Mouse (Mus musculus) brain, embryonic 18.5 days (tissue): ENCODE measurements around the gene Tcf7l2.

Experiments used
- DNase-seq: peaks from one replicate; pipeline ENCODE4 v3.0.0-alpha.2; 2012; ENCODE audit warnings: low read depth, low spot score

The Tcf7l2 gene

DNA sequence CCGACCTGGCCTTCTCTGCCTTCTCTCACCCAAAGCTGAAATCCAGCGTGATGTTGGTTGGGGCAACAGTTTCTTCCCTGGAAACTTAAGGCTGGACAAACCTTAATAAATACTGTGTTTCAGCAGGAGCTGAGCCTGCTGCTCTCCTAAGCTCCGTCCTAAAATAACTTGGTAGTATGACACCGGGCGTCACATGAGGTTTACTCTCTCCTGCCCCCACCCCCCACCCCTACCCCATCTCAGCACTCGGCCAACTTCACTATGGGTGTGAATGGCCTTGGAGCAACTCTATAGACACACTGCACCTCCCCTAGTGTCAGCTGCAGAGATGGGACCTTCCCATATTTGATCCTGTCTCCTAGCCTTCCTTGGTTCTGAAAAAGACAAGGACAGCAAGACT, 15.8 kb downstream of the Tcf7l2 start:
- no peak for DNase-seq

DNA sequence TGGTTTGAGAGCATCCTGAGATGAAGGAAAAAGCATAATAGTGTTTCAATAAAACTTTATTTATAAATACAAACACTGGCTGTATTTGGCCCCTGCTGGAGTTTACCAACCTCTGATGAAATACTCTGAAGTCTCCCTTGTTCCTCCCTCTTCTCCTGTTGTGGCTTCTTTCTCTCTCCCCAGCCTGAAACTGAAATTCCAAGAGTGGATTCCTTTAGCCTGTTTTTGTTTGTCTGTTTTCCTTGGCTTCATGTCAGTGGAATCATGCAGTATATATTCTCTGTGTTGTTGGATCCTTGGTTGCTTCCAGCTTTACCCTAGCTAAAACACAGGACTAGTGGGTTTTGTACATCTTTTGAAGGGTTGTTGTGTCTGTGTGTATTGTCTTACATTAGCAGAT, 16.5 kb downstream of the Tcf7l2 start:
- DNase-seq = no peak

DNA sequence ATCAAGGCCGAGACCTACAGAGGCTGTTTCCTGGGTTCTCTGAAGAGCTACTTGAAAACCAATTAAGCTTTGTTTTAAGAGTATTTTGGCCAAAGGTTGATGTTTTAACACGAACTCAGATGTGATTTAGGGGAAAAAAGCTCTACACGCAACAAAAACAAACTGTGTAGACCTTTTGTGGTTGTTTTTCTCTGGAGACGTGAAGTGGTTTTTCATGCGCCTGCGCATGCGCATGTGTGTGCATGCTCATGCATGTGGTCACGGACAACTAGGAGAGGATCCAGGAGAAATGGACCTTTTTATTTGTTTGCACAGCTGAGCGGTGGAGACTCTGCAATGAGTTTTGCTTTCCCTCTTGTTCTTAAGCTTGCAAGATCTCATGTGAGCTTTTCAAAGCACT, 17.4 kb downstream of the Tcf7l2 start:
- no peak for DNase-seq

DNA sequence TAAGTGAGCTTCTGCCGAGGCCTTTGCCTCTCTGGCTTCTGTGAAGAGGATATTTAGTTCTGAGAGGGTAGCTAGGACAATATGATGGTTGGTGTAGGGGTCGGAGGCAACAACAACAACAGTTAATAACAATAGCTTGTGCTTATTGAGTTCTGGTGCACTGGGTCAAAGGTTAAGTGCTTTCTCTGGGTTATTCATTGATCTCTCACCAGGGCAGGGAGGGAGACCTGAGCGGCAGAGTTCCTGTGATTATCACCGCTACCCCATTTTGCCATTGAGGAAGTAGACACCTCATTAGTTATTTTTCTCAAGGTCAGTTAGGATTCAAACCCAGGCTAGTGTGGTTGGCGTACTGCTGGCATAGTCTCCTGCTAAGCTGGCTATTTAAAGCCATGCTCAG, 19.5 kb downstream of the Tcf7l2 start:
- no peak for DNase-seq

DNA sequence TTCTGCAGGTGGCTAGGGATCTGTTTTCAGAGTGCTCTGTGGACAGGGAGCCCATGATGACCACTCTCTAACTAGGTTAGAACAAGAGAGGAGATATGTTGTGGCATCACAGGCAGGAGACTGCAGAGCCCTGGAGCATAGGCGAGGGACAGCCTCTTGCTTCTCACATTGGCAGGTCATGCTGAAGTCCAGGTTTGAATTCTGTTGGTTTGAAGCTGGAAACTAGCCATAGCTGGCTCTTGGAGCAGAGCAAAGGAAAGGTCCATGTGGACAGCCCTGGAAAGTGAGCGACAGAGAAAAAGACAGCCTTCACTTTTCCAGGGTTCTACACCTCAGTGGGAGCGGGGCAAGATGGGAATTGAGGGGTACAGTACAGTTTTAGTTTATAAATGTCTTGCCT, 20.6 kb downstream of the Tcf7l2 start:
- DNase-seq = no peak

DNA sequence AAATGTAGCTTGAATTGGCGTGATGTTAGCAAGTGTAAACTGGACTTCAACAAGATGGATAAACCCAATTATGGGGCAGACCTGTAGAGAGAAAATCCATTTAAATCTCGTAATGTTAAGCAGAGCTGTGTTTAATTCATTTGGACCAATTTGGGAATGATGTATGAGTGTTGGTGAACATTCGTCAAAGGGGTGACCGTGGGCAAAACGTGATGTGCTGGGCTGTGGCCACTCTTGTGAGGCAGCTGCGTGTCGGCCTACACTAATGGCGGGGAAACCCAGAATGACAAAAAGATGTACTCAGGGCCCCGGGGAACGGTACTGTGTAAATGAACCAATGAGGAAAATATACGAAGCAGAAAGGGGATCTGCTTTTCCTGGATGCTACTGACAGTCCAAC, 24.2 kb downstream of the Tcf7l2 start:
- DNase-seq = no peak

DNA sequence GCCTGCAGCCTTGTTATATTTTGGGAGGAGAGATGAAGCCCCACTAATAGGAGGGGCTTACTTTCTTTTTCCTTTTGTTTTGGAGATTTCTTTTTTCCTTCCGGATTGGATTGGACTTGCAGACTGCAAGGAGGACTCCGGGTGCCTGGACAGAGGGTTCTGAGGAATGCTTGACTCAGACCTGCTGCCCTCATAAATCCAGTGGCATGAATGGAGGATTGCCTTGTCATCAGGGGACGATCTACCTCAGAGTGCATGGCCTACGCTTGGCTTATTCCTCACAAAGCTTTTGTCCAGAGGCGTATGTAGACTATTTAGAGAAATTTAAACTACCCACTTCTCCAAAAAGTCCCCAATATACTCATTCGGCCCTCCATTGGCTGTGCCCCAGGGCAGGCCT, 25.5 kb downstream of the Tcf7l2 start:
- no peak for DNase-seq

DNA sequence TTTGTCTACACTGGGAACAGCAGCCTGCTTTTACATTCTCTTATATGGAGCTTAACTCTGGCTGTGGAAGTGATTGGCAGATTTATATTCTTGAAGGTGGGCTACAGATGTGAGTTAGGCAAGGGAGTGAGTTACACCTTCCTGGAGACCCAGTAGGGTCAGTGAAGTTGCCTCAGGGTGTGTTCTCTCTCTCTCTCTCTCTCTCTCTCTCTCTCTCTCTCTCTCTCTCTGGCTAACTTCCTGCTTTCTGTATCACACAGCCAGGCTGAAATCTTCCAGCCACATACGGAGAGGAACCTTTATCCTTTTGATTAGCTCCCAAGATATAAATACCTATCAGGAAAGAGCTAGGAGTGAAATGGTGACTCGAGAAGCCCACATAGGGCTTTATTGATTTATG, 26.0 kb downstream of the Tcf7l2 start:
- no peak for DNase-seq

DNA sequence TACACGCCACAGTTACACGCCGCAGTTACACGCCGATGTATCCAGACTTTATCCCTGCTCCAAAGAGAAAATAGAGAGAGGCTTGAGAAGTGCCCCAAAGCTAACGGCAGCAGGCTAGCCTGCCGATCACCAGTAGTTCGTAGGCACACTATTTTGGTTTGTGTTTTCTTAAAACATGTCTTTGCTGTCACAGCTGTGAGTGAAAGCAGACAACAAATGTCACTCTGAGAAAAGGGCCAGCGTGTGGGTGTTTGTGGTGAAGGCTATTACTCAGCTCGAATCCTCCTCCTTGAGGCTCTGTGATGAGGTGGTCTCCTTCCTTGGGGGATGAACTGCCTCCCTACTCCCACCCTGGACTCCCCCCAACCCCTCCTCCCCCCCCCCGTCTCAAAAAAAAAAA, 26.6 kb downstream of the Tcf7l2 start:
- DNase-seq = no peak

DNA sequence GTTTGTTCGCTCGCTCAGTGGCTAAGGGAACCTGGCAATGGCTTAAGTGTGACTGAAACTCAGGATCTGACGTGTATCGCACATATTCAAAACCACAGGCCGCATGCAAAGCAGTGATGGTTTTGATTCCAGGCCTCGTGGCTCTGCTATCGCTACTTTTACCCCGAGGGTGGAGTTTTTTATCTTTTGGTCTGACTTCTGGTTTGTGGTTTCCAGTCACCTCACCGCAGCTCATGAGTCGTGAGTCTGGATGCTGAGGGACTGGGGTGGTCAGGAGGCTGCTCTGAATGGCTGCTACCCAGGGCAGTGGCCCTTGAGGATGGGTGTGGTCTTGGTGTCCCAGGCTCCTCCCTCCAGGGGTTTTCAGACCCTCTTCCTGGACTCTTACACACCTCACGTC, 27.3 kb downstream of the Tcf7l2 start:
- DNase-seq = no peak

DNA sequence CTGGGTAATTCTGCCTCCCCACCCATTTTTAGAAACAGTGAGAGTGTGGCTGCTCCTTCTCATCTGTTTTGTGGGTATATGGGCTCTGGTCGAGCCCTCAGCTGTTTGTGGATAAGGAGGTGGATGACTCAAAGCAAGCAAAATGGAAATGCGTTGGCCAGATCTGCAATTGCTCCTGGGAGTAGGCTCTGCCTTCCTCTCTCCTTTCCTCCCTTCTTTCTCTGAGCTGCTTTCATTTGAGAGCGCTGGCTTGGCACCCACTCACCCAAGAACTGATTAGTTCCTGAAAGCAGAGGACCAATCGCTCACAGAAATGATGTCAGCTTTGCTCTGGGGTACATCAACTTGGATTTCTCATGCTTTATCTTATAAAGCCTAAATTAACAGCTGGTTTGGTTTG, 32.7 kb downstream of the Tcf7l2 start:
- no peak for DNase-seq

DNA sequence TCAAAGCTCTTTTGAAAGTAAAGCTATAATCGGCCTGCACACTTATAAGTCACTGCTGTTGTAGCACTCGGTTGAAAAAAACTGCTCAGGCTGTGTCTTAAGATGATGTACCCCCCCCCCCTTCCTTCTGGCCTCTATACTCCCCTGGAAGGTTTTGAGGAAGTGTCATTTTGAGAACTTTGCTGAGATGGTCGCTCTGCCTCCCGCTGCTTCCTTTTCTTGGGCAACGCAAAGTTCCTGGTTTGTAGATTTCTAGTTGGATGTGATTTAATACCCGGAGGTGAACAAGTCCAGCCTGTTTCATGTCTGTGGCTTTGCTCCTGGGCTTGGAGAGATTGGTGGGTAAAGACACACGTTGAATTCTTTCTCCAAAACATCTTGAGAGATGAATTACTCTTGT, 33.2 kb downstream of the Tcf7l2 start:
- DNase-seq = no peak

DNA sequence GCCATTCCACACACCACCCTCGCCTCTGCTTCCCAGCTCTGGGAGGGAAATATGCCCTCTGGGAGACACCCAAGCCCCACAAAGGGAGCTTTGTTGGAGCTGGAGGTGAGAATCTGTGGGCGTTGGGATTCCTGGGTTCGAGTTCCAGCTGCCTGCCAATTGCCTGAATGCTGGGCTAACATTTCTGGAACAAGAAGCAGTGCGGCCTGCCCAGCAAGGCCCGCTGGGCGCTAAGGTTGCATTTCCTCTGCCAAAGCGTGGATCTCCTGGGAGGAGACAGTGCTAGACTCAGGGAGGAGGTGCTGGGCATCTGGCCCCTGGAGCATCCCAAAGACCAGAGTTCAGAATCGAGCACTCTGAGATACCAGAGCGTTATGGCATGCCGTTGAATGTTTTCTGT, 38.3 kb downstream of the Tcf7l2 start:
- DNase-seq = no peak

DNA sequence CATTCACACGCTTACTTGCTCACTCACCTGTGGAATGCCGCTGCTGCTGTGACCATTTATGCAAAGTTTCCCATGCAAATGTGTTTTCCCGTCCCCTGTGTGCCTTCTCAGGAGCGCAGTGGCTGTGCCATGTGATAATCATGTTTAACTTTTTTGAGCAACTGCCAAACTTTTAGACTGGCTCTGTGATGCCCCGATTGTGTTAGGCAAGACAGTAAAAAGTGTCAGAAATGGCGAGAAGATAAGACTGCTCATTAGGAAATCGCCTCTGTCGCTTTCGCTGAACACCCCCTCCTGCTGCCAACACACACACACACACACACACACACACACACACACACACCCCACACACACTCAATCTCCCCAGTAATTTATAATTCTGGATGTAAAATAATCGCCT, 39.5 kb downstream of the Tcf7l2 start:
- no peak for DNase-seq

DNA sequence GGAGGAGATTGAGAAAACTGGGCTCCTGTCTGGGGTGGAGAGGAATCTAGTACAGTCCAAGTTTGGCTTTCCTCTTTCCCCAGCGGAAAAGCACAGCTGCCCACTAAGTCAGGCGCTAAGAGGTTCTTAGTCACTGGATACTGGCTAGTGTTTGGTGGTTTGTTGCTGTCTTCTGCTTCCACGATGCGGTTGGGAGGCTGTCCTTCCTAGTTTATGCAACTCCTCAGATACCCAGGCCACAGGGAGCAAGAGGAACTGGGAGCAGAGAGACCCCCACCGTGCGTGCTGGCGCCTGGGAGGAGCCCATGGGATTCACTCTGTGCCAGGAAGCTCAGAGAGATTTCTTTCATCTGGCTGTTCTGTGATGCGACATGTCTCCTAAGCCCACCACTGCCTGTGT, 40.1 kb downstream of the Tcf7l2 start:
- no peak for DNase-seq

DNA sequence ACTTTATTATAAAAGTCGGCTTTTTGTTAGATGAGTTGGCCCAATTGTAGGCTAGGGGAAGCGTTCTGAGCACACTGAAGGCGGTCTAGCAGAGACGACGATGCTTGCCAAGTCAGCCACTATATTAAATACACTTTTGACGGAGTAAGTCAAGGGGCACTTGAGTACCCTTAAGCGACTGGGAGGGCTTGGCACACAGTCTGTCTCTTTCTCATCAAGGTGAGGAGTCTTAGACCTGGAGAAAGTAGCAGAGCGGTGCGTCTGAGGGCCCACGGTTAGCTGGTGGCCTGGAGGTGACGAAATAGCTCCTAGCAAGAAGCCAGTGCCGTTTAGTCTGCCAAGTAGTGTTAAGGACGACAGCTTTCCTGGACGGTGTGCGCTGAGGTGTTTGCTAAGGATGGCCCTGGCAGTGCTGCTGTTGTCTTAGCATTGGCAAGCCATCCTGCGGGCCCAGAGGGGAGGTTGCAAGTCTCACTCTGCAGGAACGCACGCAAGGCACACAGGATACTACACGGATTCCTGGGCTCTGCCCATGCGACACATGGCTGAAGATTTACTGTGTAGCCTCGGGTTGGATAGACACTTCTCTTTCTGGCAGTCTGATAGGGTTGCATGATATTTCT, 43.3 kb downstream of the Tcf7l2 start:
- DNase-seq = no peak

DNA sequence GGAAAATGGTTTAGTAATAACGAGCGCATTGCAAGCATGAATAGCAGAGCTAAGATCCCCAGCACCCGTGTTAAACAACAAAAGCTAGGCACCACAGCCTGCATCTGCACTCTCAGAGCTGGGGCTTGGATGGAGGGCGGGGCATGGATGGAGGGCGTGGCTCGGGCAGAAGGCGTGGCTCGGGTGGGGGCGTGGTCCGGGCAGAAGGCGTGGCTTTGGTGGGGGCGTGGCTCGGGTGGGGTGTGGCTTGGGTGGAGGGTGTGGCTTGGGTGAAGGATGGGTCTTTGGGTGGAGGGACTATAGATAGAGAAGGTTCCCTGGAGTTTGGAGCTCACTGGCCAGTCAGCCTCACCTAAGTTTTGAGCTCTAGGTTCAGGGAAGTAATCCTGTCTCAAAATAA, 45.8 kb downstream of the Tcf7l2 start:
- DNase-seq = no peak

DNA sequence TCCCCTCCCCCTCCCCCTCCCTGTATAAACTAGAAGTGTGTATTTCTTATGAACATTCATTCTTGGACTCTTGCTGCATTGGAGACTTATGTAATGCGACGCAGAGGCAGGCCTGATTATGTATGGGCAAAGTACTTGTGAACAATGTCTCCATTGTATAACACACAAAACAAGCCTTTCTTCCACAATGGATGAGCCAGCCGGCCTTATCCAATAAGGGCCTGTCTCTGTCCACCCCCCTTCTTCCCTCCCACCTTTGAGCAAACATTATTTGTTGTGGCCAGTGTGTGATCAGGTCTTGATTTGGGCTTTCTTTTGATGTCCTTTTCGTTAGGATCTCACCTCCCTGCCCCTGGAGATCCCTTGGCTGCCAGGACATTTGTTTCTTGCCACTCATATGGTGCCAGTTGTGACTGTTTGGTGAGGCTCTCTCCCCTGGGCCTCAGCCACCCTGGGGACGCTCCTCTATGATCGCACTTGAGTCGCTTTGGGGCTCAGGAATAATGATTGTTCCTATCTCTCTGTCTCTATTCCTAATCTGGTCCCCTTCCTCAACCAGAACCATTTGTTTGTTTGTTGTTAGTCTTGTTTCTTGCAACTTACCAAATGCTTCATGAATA, 46.8 kb downstream of the Tcf7l2 start:
- DNase-seq = no peak

DNA sequence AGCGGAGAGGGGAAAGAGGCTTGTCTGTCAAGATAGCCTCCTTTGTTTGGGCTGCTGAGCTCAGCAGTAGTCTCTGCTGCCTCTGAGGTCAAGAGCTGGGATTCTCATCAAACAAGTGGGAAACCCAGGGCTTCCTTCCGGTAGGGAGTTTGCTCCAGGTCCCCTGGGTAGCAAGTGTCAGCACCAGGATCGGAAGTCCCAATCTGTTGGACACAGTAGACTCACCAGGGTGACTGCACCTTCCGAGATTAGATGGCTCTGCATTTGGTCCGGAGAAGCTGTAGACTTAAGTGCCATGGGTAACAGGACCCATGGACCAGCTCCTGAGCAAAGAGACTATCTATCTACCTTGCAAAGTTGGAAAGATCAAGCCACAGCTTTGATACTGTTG, 47.3 kb downstream of the Tcf7l2 start:
- DNase-seq = no peak

DNA sequence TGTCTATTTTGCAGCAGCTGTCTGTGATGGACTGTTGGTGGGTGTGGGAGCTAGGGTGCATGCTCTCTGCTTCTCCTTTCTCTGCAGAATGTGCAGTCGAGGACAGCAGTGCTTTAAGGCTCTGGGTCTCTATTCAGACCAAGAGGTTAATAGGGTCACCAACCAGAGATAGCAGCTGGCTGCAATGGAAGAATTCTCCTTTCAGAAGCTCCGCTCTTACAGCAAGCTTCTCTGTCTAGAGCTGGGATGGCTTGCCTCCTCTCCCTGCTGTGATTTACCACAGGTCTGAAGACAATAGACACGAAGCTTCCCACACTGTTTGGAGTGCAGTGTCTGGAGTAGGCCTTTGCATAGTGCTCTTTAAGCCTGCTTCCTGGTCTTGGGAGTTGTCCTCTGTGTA, 48.2 kb downstream of the Tcf7l2 start:
- no peak for DNase-seq

DNA sequence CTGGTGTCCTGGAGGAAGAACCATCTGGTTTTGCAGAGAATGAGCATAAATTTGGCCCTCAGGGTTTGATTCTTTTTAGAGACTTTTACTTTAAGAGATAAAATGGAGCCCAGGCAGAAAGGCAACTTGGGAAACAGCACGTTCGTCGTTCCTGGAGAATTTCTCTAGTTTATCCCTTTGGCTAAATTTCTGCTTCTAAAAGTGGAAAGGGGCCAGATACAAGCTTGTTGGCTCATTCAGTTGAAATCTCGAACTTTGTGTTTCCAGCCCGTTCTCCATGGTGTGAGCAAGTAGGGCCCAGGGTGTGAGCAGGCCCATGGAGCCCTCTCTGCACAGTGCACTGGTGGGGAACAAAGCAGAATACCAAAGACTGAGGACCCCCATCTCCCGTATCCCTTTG, 49.7 kb downstream of the Tcf7l2 start:
- DNase-seq = no peak

DNA sequence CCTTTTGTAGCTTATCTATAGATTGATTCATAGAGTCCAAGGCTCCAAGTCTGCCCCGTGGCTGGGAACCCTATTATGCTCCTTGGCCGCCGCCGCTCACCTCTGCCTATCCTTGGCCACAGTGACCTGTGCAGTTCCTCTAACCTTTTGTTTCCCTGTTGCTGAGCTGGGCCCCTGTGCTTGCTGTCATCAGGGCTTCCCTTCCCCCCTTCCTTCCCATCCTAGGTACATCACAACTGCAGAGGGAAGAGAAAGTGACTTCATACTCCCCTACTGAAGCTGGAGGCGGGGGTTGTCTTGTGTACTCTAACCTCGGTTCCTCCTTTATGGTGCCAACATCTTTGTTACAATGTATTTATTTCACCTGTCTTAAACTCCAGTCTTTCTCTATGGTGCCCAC, 50.3 kb downstream of the Tcf7l2 start:
- DNase-seq = no peak

DNA sequence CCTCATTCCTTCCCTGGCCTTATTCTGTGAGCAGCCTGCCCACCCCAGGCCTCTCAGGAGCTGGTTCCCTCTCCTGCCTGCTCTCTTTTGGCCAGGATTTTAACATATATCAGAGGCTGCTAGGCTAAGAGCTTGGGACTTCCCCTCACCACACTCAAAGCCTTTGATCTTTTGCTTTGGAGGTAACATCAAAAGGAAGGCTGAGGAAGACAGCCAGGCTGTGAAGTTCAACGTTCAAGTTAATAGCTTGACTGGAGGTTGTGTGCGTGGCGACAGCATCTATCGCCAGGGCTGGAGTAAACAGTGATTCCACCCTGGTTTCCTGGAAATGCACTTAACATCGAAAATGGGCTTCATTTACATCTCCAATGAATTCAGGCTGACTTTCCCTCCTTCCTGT, 51.0 kb downstream of the Tcf7l2 start:
- no peak for DNase-seq

DNA sequence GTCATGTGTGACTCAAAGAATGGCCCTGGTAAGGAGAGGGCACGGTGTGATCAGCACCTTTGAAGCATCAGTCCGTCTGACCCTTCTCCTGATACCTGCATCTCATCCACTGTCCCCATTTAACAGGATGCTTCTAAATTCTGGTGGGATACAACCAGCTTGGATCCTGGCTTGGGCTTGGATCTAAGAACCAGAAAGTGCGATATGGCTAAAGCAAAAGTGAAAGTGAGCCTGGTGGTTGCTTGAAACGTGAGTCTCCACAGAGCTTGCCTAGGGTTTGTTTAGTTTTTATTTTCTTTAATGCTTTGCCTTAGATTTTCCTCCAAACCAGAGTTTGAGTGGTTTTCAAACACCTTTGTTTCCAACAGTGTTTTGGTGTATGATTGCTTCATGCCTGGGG, 51.4 kb downstream of the Tcf7l2 start:
- DNase-seq = no peak
